Mouse (Mus musculus): ENCODE data around the gene Arhgap6. TPM values are rescaled to one million over a fixed set of nuclear protein-coding genes. Genes with fewer than 3 reads are reported as not detected.
A peak's percentile ranks its signal among the peaks of the same experiment; 100 is the strongest.

Gene Arhgap6
- 1 to 10 TPM; 3.1 to 3.4 TPM for total RNA-seq (2021)
- long read RNA-seq, experiment 1, full-length matches to known transcripts, result 1 of 5 reads
- long read RNA-seq, experiment 1, partial matches to known transcripts, result 1 of 5 reads
- long read RNA-seq, experiment 1, other reads (novel, unspliced or antisense), result 3 of 5 reads
- long read RNA-seq, experiment 2, full-length matches to known transcripts, result 1 of 3 reads
- long read RNA-seq, experiment 2, partial matches to known transcripts, result 0 of 3 reads
- long read RNA-seq, experiment 2, other reads (novel, unspliced or antisense), result 2 of 3 reads

DNA sequence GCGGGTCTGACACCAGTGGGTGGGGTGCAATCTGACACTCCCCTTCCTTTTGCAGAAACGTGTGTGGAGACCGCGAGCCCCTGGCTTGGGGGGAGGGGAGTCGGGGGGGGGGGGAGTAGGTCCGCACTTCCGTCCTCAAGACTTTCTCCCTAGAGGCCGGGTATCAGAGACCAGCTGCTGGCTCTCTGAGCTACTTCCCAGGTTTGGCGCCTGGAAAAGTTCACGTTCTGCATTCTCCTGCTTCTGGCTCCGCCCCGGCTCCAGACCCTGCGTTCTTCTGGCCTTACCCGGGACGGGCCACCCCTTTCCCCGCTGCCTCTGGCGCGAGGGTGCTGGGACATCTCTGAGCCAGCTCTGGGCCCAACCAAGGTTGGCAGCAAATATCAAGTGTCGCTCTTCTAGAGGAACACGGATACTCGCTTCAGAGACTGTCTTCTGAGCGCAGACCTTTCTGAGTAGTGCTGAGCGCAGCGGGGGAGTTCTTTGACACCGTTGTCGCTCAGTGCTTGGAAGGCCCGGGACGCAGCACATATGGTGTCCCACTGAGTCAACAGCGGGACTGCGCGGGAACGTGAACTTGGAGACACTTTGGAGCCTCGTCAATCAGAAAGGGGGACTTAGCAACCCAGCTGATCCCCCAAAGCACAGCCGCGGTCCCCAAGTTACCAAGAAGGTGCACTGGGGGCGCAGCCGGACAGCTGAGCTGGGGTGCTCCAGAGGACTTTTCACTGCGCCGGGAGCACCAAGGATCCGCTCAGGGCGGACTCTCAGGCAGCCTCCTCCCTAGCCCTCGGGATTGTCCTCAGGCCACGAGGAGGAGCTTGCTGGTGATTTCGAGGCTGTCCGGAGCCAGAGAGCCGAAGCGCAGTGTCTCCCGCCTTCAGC, at the start of gene Arhgap6:
TSS of gene Arhgap6 (plus strand) at position 126 of the 885 bp plus-strand sequence.
- peak; percentile 61 for DNase-seq (ENCODE audit: low spot score)

DNA sequence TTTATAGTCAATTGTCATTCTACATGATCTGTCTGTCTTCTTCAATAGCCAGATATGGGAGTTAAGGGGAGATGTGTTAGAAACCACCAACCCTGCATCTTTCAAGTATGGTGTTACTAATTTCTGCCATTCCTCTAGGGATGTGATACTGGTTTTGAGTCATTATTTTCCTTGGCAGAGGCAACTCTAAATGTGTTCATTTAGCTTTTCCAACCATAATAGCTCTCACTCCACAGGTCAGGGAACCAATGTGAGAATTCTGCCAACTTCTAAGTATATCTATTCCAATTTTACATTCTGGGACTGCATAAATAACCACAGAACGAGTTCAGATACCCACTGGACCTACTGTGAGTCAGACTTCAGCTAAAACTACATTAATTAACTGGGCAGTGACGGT, 47.9 kb upstream of the Arhgap6 start:
- no peak for DNase-seq (ENCODE audit: low spot score)

DNA sequence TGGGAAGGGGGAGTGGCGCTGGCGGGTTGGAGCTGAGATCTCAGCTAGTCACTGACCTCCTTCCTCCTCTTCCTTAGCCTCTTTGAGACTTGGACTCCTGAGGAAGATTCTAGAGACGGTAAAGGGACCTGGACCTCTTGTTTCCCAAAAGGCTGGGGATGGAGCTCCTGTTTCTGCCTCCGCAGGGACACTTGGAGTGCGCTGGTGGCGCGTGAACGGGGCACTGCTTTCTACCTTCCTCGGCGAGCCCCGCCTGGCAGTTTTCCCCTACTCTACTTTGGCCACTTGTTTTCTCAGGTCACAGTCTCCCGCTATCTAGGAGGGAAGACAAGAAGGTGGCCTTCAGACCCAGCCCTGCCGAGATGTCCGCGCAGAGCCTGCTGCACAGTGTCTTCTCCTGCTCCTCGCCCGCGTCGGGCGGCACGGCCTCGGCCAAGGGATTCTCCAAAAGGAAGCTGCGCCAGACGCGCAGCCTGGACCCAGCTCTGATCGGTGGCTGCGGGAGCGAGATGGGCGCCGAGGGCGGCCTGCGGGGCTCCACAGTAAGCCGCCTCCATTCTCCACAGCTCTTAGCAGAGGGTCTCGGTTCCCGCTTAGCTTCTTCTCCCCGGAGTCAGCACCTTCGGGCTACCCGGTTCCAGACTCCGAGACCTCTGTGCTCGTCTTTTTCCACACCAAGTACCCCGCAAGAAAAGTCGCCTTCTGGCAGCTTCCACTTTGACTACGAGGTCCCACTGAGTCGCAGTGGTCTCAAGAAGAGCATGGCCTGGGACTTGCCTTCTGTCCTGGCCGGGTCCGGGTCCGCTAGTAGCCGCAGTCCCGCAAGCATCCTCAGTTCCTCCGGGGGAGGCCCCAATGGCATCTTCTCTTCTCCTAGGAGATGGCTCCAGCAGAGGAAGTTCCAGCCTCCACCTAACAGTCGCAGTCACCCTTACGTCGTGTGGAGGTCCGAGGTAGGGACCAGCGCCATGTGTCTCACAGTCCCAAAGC, 1.3 kb downstream of the Arhgap6 start:
- peak; percentile 5 for DNase-seq (ENCODE audit: low spot score)

DNA sequence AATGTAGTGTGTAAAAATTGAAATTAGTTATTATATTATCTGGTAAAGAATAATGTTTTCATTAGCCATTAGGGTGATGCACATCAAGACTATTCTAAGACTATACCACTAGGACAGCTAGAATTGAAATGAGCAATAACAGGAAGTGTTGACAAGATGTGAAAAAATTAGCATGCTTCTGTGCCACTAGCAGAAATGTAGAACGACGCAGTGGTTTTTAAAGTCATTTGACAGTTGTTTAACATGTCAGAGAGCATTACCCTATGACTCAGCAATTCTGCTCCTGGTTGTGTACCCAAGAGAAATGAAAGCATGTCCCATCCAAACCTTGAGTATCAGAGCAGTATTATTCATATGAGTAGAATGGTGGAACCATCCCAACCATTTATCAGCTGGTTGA, 9.8 kb downstream of the Arhgap6 start:
- no peak for DNase-seq (ENCODE audit: low spot score)

DNA sequence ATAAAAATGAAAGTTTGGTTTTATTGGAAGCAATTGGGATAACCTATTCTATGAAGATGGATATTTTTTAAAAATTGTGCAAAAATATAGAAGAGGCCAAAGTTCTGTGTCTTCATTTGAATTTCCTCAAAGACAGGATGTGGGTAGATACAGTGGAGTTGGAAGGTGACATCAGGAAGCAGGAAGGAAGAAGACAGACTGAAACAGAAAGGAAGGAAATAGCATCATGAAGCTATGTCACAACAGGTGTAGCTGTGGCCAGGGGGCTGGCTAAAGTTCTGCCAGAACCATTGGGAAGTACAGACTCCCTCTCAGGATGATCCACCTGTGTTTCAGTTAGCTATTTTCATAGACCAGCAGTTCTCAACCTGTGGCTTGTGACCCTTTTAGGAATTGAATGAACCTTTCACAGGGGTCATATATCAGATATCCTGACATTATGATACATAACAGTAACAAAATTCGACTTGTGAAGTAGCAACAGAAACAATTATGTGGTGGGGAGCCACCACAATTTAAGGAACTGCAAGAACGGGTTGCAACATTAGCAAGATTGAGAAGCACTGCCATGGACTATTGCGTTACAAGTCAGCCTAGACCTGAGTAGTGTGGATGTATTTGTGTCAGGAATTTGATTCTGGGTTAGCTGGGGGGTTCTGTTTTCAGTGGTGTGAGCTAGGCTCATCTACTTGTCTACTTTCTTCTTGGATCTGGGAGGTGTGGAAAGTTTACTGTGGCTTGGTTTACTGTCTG, 15.8 kb downstream of the Arhgap6 start:
- no peak for DNase-seq (ENCODE audit: low spot score)

DNA sequence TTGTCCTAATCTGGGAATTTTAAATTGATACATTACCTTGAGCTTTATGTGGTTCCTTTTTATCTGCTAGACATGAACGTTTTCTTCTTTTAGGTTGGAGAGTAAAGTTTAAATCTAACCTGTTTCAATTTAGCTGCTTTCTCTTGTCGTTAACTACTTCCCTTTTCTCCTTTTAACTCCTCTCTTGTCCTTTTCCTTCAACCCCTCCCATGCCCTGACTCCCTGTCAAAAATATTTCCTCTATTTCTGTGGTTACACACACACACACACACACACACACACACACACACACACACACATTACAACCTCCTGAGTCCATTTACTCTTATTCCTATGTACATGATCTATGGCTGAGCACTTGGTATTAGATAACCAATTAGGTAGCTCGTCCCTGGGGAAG, 24.0 kb downstream of the Arhgap6 start:
- DNase-seq (ENCODE audit: low spot score), result no peak

DNA sequence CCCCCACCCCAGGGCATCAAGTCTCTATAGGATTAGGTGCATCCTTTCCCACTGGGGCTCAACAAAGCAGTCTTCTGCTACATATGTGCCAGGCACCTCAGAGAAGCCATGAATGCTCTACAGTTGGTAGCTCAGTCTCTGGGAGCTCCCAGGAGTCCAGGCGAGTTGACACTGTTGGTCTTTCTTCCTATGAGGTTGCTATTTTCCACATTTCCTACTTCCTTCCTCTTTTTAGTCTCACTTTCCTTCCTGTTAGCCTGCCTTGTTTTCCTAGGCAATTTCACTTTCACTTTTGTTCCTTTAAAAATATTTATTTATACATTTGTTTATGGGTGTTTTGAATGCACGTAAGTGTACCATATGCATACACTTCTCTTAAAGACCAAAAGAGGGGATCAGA, 29.3 kb downstream of the Arhgap6 start:
- DNase-seq (ENCODE audit: low spot score), result no peak

DNA sequence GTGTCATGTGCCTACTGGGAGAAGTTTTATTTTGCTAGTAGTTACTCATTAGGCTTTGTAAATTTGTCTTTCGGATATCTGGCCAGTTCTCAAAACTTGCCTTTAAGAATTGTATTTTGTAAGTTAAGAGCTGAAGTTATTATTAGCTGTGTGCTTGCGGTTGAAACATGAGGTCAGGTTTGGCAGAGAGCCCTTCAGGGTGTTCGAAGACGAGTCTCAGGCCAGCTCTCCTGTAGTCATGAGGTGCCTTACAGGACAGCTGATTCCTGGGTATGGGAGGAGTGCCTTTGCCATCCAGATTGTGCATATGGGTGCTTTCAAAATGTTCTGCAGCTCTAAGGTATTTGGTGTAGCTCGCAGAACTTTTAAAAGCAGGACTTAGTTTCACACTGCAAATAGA, 37.4 kb downstream of the Arhgap6 start:
- peak; percentile 74 for DNase-seq (ENCODE audit: low spot score)

DNA sequence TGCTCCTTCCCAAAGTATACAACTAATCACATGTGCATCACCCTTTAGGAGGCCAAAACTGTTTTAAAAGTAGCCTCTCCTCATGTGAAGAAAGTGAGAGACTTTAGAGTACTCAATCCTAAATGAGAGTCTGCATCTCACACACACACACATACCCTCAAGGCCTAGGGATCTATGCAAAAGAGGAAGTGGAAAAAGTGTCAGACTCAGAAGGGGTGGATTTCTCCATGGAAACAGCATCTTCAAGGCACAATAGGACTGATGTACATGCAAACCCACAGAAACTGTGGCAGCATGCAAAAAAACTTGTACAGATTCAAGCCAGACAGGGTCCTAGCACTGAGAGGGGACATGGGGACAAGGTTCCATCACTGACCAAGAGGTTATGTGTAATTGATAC, 53.2 kb downstream of the Arhgap6 start:
- no peak for DNase-seq (ENCODE audit: low spot score)

DNA sequence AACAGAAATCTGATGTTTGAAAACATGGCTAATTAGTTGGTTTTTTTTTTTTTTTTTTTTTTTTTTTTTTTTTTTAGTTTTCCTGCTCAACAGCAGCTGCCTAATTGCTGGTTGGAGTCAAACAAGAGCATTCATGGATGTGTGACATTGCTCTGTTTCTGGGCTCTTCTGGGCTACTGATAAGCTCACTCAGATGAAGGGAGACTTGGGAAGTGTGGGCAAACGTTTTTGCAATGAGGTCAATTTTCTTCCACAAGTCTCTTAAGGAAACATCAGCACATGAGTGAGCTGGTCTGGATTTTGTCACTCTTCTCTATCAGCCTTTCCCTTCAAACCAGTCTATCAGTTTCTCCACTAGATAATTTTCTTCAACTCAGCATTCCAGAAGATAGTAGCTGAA, 79.8 kb downstream of the Arhgap6 start:
- no peak for DNase-seq (ENCODE audit: low spot score)

DNA sequence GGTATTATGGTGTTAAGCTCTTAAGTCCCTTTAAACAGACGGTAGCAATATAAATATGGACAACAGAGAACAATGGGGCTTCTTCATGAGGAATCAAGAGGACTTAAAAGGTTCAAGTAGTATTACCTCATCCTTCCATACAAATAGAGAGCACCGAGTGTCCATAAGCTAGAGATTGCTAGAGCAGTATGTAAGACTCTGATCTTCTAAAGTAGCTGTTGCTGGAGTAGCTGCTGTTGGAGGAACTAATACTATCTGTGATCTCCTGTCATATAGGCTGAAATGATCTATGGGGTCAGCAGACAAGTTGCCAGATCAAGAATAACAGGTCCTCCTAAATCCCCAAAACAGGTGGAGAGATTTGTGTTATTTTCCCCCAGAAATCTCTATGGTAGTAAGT, 108.7 kb downstream of the Arhgap6 start:
- DNase-seq (ENCODE audit: low spot score), result no peak

DNA sequence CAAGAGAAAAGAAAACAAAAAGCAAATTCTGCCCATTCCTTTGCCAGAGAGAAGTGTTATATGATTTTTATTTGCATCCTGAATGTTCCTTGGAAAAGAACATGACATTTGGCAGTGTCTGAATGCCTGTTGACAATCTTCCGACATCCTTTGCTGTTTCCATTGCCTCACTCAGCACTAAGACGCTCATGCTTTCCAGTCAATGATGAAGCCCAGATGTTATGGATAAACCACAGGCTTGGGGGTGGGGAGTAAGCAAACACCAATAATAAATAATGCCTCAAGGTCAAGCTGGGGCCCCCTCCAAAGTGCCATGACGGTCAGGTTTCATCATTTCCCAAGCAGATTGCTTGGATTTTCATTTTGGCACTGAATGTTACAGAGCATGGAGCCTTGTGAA, 109.2 kb downstream of the Arhgap6 start:
- DNase-seq (ENCODE audit: low spot score), result no peak

DNA sequence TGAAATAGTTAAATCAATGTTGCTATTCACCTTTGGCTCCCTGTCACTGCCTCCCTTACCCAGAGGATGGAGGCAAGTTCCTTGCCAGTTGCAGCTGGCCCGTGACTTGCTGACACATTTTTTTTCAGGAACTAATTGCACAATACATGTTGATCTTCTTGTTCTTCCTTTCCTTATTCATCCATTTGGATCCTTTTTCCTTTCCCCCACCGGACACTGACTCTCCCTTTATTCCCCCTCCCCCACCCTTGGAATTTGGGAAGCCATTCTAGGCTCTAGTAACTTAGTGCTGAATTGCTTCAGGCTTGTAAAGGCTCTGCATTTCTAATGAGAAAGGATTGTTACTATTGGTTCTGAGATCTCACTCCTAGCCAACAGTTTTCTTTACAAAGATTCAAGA, 112.7 kb downstream of the Arhgap6 start:
- DNase-seq (ENCODE audit: low spot score), result peak; percentile 40

DNA sequence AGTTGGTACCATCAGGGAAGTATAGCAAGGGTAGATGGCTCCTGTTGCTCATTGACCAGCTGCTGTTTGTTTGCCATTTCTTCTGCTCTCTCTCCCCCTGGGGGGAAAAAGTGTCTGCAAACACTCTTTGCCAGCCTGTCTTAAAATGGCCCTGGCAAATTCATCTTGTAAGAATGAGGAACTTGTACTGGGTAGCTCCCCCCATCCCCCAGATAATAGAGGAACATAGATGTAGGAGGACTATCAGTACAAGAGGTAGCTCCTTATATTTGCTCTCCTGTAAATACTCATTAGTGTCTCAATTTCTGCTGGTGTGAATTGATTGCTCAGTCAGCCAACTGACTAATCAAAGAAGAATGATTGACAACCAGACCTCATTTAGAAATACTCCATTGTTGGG, 118.6 kb downstream of the Arhgap6 start:
- DNase-seq (ENCODE audit: low spot score), result no peak

DNA sequence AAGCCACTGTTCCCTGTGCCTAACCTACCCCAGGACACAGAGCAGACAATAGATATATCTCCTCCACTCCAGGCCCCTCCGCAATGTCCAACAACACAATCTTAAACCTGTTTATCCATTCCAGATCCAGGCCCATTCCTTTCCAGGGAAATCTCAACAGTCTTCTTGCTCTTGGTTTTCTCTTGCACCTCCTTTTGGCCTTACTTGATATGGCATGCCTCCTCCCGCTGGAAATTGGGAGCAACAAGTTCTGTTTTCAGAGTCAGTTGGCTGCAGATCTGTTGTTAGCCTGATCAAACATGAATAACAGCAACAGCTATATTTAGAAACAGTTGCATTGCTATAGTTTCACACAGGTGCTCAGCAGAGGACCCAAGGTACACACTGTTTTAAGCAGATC, 126.0 kb downstream of the Arhgap6 start:
- DNase-seq (ENCODE audit: low spot score), result peak; percentile 5

DNA sequence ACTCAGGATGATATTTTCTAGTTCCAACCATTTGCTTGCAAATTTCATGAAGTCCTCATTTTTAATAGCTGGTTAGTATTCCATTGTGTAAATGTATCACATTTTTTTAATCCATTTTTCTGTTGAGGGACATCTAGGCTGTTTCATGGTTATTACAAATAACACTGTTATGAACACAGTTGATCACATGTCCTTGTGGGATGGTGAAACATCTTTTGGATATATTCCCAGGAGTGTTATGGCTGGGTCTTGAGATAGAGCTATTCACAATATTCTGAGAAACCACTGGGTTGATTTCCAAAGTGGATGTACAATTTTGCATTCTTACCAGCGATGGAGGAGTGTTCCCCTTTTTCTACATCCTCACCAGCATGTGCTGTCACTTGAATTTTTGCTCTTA, 137.5 kb downstream of the Arhgap6 start:
- DNase-seq (ENCODE audit: low spot score), result no peak

DNA sequence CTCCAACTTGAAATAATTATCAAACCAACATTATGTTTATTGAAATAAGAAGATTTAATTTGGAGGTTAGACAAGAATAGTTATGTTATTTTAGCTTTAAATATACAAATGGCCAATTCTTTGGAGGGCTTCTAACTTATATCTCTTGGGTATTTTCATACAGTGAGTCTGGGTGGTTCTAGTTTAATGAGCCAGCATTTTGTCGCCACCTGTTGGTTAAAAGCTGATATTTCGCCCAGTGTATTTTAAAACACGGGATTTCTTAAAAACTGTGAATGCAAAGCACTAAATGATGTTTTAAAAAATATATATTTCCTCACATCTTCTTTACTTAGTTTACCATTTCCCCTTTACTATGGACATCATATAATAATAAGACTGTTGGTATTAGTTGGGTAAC, 140.5 kb downstream of the Arhgap6 start:
- peak; percentile 15 for DNase-seq (ENCODE audit: low spot score)

DNA sequence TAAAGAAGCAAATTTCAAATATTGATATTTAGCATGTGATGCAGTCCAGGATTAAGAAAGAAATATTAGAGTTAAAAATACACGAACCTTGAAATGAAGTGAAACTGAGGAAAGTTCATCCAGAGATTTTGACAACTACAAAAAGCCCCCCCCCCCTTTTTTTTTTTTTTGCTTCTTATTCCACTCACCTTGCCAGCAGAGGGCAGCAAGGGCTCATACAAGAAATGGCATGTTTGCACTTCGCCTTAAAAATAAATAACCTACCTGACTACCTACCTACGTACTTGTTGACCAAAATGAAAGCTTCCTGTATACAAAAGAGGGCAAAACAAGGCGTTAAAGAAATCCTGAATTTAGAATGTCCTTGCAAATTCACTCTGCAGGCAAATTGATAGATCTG, 143.0 kb downstream of the Arhgap6 start:
- peak; percentile 4 for DNase-seq (ENCODE audit: low spot score)

DNA sequence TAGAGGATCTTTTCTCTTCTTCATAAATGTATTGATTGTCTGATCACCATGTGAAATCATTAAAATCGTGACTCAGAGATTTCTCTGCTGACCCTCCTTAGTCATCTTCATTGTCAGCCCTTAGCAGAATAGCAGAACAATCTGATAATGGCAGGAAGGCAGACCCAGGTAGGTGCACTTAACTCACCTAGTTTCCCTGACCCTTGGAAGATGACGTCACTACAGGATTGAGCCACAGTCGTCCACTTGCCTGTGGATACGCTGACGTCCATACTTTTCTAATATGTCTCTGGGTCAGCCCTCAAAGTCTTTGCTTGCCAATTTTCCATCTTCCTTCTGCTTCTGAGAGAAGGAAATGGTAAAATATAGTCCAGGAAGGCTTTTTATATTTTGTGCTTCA, 146.8 kb downstream of the Arhgap6 start:
- DNase-seq (ENCODE audit: low spot score), result no peak

DNA sequence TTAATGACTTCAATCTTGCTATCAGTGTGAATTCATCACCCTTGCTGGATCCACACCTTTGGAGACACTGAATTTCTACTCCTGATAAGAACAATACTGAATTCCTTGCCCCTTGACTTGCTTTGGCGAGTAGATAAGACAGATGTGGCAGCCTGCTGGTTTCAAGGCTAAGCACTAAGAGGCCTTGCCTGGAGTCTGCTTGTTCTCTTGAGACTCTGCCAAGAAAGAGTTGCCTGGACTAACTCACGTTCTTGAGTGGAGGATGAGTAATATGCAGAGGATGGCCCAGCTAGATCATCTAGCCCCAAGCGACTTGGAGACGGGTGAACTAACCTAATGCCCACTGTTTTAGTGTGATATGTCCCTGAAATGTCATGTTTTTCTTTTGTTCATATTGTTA, 148.3 kb downstream of the Arhgap6 start:
- DNase-seq (ENCODE audit: low spot score), result no peak

DNA sequence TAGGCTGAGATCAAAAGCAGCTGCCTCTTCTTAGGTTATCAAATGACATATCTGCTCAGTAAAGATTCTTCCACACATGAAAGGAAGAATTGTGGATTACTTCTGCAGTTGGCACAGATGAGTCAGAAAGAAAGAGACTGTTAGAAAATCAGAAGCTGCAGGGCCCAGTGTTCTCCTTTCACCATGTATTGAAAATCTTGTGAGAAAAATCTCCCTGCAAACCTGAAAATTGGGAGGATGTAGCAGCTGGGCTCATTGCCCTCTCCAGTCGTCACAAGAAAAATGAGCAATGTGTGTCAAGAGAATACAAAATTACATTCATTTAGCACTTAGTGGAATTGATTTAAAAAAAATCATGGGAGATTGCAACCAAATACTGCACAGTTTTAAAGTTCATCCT, 180.5 kb downstream of the Arhgap6 start:
- no peak for DNase-seq (ENCODE audit: low spot score)

Measured in gastrocnemius, adult 18-20 months (tissue).